Mouse (Mus musculus) skeletal muscle tissue, adult 2 months (tissue): ENCODE data around the gene Ftsj3.
A peak's percentile ranks its signal among the peaks of the same experiment; 100 is the strongest.
"Not testable (repeated sequence)": the region's sequence is repeated elsewhere in the genome, so short reads cannot be mapped to it uniquely, and the experiment has no call there.

ENCODE experiments used
- DNase-seq: peaks from one replicate; pipeline ENCODE4 v3.0.0-alpha.2; 2012; ENCODE audit warnings: low read depth, low spot score

Gene Ftsj3

GRCm38 (mm10) chr11:106268326-106269059 is 12.6 kb upstream of the Ftsj3 start:
- DNase-seq: peak; percentile 92

- DNase-seq: no peak
Measured at GRCm38 (mm10) chr11:106267871-106268270, 12.0 kb upstream of the Ftsj3 start.

DNA sequence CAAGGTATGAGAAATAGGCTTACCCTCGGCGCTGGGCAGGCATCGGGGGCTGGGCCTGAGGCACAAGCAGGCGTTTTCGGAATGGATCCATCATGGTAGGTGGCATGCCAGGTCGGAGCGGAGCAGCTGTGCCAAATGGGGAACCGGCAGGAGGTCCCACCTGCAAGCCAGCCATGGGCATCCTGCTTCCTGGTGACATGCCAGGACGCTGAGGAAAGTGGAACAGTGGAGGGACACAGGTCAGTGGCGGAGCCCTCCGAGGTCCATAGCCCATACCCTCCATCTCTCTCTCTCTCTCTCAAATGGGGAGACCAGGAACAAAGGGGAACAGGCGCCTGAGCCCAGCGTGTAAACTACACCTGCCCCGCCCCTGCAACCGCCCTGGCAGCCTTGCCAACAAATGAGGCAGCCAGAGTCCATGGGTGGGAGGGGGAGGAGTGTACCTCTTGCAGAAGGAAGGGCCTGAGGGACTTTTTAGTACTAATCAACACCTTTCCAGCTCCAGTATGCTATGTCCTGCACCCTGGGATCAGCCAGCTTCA is 11.5 kb upstream of the Ftsj3 start:
- DNase-seq: peak; percentile 26

- no peak for DNase-seq
Measured at GRCm38 (mm10) chr11:106266431-106266830, 10.6 kb upstream of the Ftsj3 start.

DNA sequence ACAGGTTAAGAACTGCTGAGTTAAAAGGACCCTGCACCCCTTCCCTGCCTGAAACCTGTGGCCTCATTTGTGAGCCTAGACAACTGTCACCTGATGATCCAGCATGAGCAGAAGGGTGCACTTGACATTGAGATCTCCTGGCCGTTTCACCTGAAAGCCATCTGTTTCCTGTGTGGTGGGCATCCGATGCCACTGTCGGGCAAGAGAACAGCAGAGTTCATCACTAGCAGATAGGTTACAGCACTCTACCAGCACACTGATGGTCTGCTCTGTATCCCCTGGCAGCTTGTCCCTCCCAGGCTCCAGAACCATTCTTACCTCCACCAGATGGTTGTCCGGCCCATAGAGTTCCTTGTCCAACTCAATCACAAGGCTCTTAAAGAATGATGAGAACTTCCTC is 9.7 kb upstream of the Ftsj3 start:
- no peak for DNase-seq

- no peak for DNase-seq
Measured at GRCm38 (mm10) chr11:106264988-106265387, 9.1 kb upstream of the Ftsj3 start.

GRCm38 (mm10) chr11:106263963-106264362 is 8.1 kb upstream of the Ftsj3 start:
- no peak for DNase-seq

DNA sequence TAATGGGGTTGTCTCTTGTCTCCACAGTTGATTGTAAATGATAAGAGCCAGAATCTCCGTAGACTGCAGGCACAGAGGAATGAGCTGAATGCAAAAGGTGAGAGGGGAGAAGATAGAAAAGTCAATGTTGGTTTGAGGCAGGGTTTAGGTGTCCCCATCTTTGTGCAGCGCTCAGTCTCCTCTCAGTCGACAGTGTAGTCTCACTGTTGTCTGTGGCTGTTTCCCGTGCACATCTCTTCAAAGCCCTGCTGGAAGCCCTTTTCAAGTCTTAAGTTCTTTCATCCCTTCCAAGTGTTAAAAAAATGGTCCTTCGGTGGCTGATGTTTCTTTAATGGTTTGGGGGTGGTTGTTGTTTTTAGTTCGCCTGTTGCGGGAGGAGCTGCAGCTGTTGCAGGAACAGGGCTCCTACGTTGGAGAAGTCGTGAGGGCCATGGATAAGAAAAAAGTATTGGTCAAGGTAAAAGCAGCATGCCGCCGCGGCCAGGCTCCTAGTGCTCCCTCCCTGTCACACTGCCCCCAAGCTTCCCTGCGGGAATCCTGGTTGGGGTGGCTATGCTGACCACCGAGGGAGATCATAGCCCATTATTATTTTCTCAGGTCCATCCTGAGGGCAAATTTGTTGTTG is 5.1 kb upstream of the Ftsj3 start:
- DNase-seq: no peak

DNA sequence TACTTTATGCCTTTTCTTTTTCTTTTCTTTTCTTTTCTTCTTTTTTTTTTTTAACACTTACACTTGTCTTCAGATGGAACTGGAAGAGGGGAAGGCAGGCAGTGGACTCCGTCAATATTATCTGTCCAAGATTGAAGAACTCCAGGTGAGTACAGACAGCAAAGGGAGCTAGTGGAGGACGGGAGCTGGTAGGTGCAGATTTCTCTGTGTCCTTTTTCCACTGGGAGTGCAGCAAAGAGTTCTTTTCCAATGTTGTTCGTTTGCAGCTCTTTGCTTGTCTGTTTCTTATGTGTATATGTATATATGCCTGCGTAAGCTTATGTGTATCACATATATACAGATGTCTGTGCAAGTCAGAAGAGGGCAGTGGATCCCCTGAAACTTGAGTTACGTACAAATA is 896 bp upstream of the Ftsj3 start:
- DNase-seq: no peak

DNA sequence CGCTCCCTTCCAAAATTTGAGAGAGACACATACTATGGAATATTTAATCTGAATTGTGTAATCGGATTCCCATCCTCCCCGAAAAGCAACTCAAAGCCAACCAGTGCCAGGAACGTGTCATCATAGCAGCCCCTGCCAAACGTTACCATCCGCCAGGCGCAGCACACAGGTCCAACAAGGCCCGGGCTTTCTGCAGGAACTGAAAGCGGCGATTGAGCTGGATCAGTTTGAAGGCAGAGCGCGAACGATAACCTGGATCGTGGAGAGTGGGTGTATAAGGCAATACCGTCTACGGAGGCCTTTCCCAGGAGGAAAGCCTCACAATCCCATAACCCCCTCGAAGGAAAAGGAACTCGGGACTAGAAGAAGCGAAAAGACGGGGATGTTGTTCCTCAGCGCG is 705 bp downstream of the Ftsj3 start:
- no peak for DNase-seq

DNA sequence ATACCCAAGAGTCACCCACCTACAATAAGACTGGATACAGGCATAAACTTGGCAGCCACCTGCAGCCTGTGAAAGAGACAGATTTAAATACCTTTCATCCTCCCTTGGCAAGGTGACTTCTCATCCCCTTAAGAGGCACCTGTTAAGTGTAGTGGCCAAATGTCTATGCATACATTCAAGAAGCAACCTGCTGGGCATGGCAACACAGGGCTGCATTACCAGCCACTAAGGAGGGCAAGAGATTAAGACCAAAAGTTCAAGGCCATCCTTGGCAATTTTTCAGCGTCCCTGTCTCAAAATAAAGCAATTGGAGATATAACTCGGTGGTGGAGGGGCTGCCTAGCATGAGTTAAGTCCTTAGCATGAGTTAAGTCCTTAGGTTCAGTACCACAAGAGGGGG is 1.1 kb downstream of the Ftsj3 start:
- no peak for DNase-seq

DNA sequence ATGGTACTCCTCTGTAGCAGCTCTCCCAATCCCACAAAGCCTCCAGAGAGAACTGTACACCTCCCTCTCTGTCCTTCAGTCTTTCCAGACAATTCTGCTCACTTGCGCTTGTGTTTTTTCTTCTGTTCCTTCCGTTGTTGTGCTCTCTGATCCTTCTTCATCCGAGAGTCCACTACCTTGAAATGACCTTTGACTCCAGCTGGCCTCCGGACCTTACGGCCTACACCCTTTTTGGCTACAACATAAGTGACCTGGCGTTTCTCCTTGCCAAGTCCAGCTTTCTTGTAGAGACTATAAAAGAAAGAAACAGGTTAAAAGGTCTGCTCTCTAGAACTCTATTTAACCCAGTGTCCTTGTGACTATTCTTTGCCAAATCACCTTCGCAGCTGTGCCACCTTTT is 6.6 kb downstream of the Ftsj3 start:
- no peak for DNase-seq

- no peak for DNase-seq
Measured at GRCm38 (mm10) chr11:106246834-106247233, 9.0 kb downstream of the Ftsj3 start.

- not testable (repeated sequence) for DNase-seq
Measured at GRCm38 (mm10) chr11:106233978-106234377, 21.9 kb downstream of the Ftsj3 start.

DNA sequence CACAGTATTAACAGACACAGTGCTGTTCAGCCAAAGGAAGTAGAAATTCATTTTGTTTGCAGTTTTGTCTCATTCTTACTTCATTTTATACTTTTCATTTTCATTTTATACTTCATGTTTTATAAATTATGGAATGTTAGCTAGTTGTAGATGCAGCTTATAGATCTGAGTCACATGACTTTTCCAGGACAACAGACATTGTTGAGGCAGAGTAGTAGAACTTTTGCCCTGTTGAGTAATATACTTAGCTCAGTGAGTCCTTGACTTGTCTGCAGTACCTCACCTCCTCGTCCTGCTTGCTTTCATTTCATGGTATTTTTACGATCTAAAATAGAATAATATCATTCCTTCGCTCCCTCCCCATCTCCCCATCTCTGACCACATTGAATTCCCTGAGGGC is 35.3 kb downstream of the Ftsj3 start:
- DNase-seq: no peak

DNA sequence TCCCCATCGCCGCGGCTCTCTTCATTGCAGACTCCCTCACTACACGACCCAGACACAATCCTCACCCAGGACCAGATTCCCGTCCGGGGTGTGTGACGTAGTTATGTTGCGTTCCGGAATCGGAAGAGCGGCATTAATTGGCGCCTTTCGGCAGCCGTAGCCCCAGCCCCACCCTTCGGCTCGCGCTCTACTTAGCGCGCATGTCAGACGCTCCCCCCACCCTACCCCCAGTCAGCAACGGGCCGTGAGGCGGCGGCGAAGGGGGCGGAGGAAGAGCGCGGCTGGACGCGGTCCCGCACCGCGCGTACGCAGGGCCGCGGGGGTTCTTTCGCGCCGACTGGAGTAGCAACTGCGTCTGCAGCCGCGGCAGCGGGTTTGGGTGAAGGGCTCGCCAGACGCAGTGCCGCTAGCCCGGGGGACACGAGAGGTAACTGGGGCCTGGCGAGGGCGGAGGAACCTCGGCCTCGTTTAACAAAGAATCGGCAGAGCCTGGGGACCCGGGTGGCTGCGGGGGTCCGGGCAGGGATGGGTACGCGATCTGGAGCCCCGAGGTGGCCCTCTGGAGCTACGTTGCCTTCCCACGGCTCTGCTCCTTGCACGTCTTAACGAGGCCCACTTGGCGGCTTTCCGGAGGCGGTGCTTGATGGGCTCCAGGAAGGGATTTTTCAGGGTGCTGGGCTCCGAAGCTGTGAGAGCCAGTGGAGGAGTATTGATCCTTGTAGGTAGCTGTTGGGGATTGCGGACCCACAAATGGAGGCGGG is 39.0 kb downstream of the Ftsj3 start, which contains the start of gene Ddx42:
TSS of gene Ddx42 (plus strand) at position 197 of the 761 bp plus-strand sequence.
- peak; percentile 97 for DNase-seq

DNA sequence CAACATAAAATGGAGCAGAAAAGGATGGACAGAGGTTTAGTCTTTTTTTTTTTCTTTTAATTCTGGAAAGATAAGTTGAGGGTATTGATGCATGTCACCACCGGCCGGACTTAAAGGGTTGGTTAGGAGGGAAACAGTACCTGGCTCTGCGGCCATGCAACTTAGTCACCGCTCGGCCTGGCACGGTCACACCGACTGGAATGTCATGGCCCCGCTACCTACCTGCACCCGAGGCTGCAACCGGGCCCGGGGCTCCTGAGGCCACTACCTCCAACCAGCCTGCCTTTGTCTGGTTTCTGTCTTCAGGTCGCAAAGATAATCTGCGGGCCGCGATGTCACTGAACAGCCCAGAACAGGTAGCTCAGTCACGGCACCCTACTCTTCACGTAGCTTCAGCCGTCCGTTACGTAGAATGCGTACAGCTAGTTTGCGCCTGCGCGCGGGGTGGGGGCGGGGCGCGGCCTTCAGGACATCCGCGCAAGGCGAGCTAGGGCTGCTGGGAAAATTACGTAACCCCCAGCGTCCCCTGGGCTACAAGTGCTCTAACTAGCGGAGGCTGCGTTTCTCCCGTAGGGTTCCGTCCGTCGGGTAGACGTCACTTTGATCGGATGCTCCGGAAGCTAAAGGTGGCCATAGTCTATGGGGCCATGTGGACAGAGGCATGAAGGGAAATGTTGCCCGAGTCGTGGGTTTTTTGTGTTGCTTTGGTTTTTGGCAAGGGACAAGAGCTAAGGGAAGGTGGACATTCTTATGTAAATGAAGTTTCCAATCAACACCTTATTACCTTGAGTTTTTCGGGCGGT is 39.8 kb downstream of the Ftsj3 start, which contains the start of gene Ccdc47:
TSS of gene Ccdc47 (minus strand) at position 418 of the 803 bp plus-strand sequence.
- DNase-seq: peak; percentile 100

DNA sequence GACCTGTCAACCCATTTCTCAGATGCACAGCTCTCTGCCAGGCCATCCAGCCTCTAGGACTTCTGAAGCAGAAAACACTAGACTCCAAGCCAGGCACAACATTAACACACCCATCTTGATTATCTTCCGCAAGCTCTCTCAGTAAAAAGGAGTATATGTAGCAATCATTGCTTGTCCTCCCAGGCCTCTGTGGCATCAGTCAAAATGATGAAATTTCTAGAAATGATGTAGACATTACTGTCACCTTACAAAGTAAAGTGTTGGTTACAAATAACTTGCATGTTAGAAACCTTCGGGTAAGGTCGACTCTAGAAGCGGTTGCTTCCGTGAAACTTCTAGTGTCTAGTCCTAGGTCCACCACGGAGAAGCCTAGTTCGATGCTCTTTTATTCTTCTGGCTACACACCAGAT is 40.4 kb downstream of the Ftsj3 start:
- DNase-seq: no peak

- no peak for DNase-seq
Measured at GRCm38 (mm10) chr11:106214856-106215255, 41.0 kb downstream of the Ftsj3 start.

GRCm38 (mm10) chr11:106212771-106213170 is 43.1 kb downstream of the Ftsj3 start:
- DNase-seq: no peak

GRCm38 (mm10) chr11:106202123-106202465 is 53.8 kb downstream of the Ftsj3 start, which contains the start of gene Strada:
TSS of gene Strada (minus strand) at chr11:106202168.
- DNase-seq: no peak
